Mouse (Mus musculus) c-Kit-negative CD71-positive TER-119-positive erythroid progenitor cells, embryonic 14.5 days (primary cell): ENCODE results near the gene Gm20843.
"Not testable (repeated sequence)": the region's sequence is repeated elsewhere in the genome, so short reads cannot be mapped to it uniquely, and the experiment has no call there.

Experiments
- DNase-seq: peaks from one replicate; pipeline ENCODE4 v3.0.0-alpha.2; 2013; ENCODE audit warnings: low read depth, low spot score

The Gm20843 gene

DNA sequence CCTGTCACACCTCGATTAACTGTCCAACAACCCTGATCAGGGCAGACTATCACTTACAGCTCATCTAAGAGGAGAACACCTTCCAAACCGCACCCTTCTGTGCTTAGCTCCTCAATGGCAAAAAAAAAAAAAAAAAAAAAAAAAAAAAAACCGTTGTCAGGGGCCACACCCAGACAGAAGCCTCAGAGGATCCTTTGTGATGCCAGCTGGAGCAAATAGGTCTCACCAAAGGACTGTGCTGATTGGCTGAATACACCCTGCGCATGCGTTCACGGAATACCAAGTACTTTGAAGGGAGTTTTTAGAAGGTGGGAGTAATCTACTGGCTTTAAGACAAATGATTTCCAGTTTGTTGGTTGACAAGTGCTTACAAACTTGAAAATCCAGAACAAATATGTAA lies at the start of gene Gm20843:
Gene Gm20843 (minus strand): TSS at position 101 of the 400 bp plus-strand sequence.
- DNase-seq: not testable (repeated sequence)
